Mouse (Mus musculus) liver, embryonic 14.5 days (tissue): Measurements from ENCODE around the gene Khdrbs1.

Source experiments
- CTCF ChIP-seq: IDR thresholded peaks from 2 replicates; pipeline ENCODE4 v1.5.1; 2016; ENCODE audit warnings: antibody characterized with exemption, low read depth, control low read depth
- EP300 ChIP-seq: IDR thresholded peaks from 2 replicates; pipeline ENCODE4 v1.6.1; 2016; ENCODE audit warnings: antibody characterized with exemption, low read depth

GRCm38 (mm10) chr4:129672878-129673449 lies 69.1 kb downstream of the Khdrbs1 start:
- TF ChIP-seq CTCF (0 out of 2 replicates have a peak, but pooled peaks have one; percentile 1), EP300 (no peak)
